Mouse (Mus musculus): ENCODE results near the gene Ube2z.

Gene Ube2z

GRCm38 (mm10) chr11:96064521-96065214 is 520 bp downstream of the Ube2z start:
- in situ Hi-C loops (cut with MboI, MseI): loop anchor here in 1 of 2 experiments (25.0 kb wide), 1 partner anchor 1773 kb away; the partner anchor contains the start of gene B230217C12Rik

GRCm38 (mm10) chr11:96058309-96058708 is 6.9 kb downstream of the Ube2z start:
- in situ Hi-C loops (cut with MboI, MseI): loop anchor here in 1 of 2 experiments (25.0 kb wide), 1 partner anchor 1779 kb away; the partner anchor contains the start of gene B230217C12Rik

GRCm38 (mm10) chr11:96050854-96051253 is 14.3 kb downstream of the Ube2z start:
- in situ Hi-C loops (cut with MboI, MseI): loop anchor here in 1 of 2 experiments (25.0 kb wide), 1 partner anchor 1786 kb away; the partner anchor contains the start of gene B230217C12Rik

- in situ Hi-C loops (cut with MboI, MseI): loop anchor here in 1 of 2 experiments (25.0 kb wide), 1 partner anchor 1787 kb away; the partner anchor contains the start of gene B230217C12Rik
Measured at GRCm38 (mm10) chr11:96049939-96050338, 15.2 kb downstream of the Ube2z start.

GRCm38 (mm10) chr11:96047469-96048373 is 17.5 kb downstream of the Ube2z start:
- in situ Hi-C loops (cut with MboI, MseI): no loop called here

- in situ Hi-C loops (cut with MboI, MseI): no loop called here
Measured at GRCm38 (mm10) chr11:96046793-96047192, 18.4 kb downstream of the Ube2z start.

GRCm38 (mm10) chr11:96046028-96046427 is 19.2 kb downstream of the Ube2z start:
- in situ Hi-C loops (cut with MboI, MseI): no loop called here

GRCm38 (mm10) chr11:96044803-96045567 is 20.2 kb downstream of the Ube2z start:
- in situ Hi-C loops (cut with MboI, MseI): no loop called here

GRCm38 (mm10) chr11:96038560-96038959 is 26.6 kb downstream of the Ube2z start:
- in situ Hi-C loops (cut with MboI, MseI): no loop called here

- in situ Hi-C loops (cut with MboI, MseI): no loop called here
Measured at GRCm38 (mm10) chr11:96037499-96037898, 27.7 kb downstream of the Ube2z start.

- in situ Hi-C loops (cut with MboI, MseI): no loop called here
Measured at GRCm38 (mm10) chr11:96035133-96035532, 30.1 kb downstream of the Ube2z start.

GRCm38 (mm10) chr11:96034596-96035052 is 30.6 kb downstream of the Ube2z start, which contains the start of gene Snf8:
Snf8 (plus strand) TSS chr11:96034885.
- in situ Hi-C loops (cut with MboI, MseI): no loop called here

- in situ Hi-C loops (cut with MboI, MseI): no loop called here
Measured at GRCm38 (mm10) chr11:96034116-96034515, 31.1 kb downstream of the Ube2z start.

- in situ Hi-C loops (cut with MboI, MseI): no loop called here
Measured at GRCm38 (mm10) chr11:96033264-96033663, 31.9 kb downstream of the Ube2z start.

GRCm38 (mm10) chr11:96031701-96032100 is 33.5 kb downstream of the Ube2z start:
- in situ Hi-C loops (cut with MboI, MseI): no loop called here

- in situ Hi-C loops (cut with MboI, MseI): no loop called here
Measured at GRCm38 (mm10) chr11:96030571-96030970, 34.6 kb downstream of the Ube2z start.

- in situ Hi-C loops (cut with MboI, MseI): no loop called here
Measured at GRCm38 (mm10) chr11:96028130-96028529, 37.1 kb downstream of the Ube2z start.

GRCm38 (mm10) chr11:96020622-96021021 is 44.6 kb downstream of the Ube2z start:
- in situ Hi-C loops (cut with MboI, MseI): no loop called here

- in situ Hi-C loops (cut with MboI, MseI): no loop called here
Measured at GRCm38 (mm10) chr11:96017941-96018351, 47.2 kb downstream of the Ube2z start.

GRCm38 (mm10) chr11:96015421-96015820 is 49.8 kb downstream of the Ube2z start:
- in situ Hi-C loops (cut with MboI, MseI): no loop called here

GRCm38 (mm10) chr11:96011982-96012381 is 53.2 kb downstream of the Ube2z start:
- in situ Hi-C loops (cut with MboI, MseI): no loop called here

Measured in T-helper 17 cell (primary cell).